Mouse (Mus musculus): Measurements from ENCODE around the gene Pnmal2. TPM values are rescaled to one million over a fixed set of nuclear protein-coding genes. Genes with fewer than 3 reads are reported as not detected.
A peak's percentile ranks its signal among the peaks of the same experiment; 100 is the strongest.

Gene Pnmal2
- polyA plus RNA-seq, 1 experiment from 2014 or later = 5.1 TPM

DNA sequence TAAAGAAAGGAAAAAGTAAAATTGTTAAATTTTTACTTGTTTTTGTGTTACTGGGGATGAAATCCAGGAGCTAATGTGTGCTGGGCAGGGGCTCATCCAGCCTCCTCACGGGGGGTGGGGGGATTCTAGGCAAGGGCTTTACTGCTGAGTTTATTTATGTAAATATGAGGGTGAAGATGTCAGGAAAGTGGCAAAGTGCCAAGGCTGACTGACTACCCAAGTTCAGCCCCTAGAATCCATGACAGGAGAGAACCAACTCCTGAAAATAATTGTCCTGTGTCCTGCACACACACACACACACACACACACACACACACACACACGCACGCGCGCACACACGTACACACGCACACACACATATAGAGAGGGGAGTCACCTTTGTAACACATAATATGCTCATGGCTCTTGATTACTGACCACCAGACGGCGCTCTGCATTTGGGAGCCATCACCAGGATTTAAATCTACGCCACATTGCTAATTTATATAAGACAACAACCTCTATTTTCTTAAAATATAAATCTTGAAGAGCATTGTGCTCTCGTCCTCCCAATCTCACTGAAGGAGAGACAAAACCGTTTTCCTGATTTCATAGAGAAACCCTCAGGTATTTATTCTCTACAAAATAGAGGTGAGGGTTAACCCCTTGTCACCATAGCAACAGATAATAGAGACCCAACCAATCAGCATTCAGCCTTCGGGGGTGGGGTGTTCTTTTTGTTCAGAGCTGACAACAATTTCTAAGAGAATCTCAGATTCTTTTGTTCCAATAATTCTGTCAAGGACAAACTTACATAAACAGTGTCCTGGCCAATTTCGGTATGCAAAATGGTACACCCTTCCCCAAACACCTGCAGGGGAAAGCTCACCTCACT lies 11.5 kb upstream of the Pnmal2 start:
- ATAC-seq (ENCODE audit: low read depth) = peak; percentile 47

DNA sequence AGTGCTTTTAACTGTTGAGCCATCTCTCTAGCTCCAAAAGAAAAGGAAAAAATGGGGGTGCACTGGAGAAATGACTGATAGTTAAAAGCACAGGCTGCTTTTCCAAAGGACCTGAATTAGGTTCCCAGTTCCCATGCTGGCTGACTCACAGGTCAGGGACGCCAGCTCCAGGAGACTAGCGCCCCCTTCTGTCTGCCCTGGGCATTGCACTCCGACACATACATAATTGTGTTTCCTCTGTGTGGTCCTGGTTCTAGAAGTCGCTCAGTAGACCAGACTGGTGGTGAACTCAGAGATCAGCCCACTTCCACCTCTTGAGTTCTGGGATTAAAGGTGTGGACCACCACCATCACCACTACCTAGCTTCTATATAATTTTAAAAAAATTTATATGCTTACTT lies 7.2 kb upstream of the Pnmal2 start:
- H3K4me3 ChIP-seq (ENCODE audit: low read length) = no peak overlapping the region
- no peak for ATAC-seq (ENCODE audit: low read depth)
- H3K9ac ChIP-seq (ENCODE audit: low read length) = no peak overlapping the region
- no peaks in the 10 kb centered on the region for H3K9me3 ChIP-seq (ENCODE audit: control insufficient read depth, low read length)
- H3K4me1 ChIP-seq (replicated peaks; ENCODE audit: control insufficient read depth, insufficient read depth, low read length) = no peaks in the 10 kb centered on the region
- H3K27me3 ChIP-seq (ENCODE audit: control insufficient read depth, insufficient read depth, low read depth, low read length) = no peaks in the 10 kb centered on the region
- WGBS = 50% methylated on average over 4 of the region's 4 CpGs
- no peak overlapping the region for H3K27ac ChIP-seq (ENCODE audit: low read length)
- no peaks in the 10 kb centered on the region for H3K36me3 ChIP-seq (ENCODE audit: control insufficient read depth, insufficient read depth, low read length)
- H3K4me2 ChIP-seq (ENCODE audit: low read depth, low read length) = no peak overlapping the region

More for the DNA sequence above, 11.5 kb upstream of the Pnmal2 start:
- Histone ChIP-seq H3K27ac (ENCODE audit: low read length) (no peak overlapping the region), H3K27me3 (ENCODE audit: control insufficient read depth, insufficient read depth, low read depth, low read length) (no peaks in the 10 kb centered on the region), H3K4me2 (ENCODE audit: low read depth, low read length) (no peak overlapping the region), H3K4me1 (replicated peaks; ENCODE audit: control insufficient read depth, insufficient read depth, low read length) (no peaks in the 10 kb centered on the region), H3K4me3 (ENCODE audit: low read length) (no peak overlapping the region), H3K9ac (ENCODE audit: low read length) (no peak overlapping the region), H3K9me3 (ENCODE audit: control insufficient read depth, low read length) (no peaks in the 10 kb centered on the region), H3K36me3 (ENCODE audit: control insufficient read depth, insufficient read depth, low read length) (no peaks in the 10 kb centered on the region)
- 38% methylated on average over 14 of the region's 14 CpGs for WGBS

DNA sequence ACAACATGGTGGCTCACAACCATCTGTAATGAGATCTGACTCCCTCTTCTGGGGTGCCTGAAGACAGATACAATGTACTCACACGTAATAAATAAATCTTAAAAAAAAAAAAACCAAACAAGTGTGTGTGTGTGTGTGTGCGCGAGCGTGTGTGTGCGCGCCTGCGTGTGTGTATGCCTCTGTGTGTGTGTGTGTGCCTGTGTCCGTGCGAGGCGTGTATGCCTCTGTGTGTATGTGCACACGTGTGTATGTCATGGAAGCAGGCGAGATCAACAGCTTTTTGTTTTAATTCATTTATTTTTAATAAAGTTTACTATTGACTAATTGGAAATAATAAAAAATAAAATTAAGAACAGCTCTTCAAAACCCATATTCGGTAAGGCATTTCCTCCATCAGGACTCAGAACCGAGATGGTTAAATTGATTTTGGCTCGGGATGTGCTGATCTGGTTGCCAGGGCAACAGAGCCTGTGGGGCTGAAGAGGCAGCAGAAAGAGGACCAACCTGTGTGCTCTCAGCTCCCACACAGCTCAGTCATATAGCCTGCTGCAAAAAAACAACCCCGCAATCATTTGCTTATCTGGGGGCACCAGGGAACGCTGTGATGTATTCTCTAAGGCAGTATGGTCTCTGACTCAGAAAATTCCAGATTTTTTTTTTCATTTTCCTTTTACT lies 6.2 kb upstream of the Pnmal2 start:
- H3K36me3 ChIP-seq (ENCODE audit: control insufficient read depth, insufficient read depth, low read length) = no peaks in the 10 kb centered on the region
- H3K4me1 ChIP-seq (replicated peaks; ENCODE audit: control insufficient read depth, insufficient read depth, low read length) = no peaks in the 10 kb centered on the region
- no peak overlapping the region for H3K9ac ChIP-seq (ENCODE audit: low read length)
- H3K9me3 ChIP-seq (ENCODE audit: control insufficient read depth, low read length) = no peaks in the 10 kb centered on the region
- WGBS = 67% methylated on average over 17 of the region's 17 CpGs
- H3K27ac ChIP-seq (ENCODE audit: low read length) = no peak overlapping the region
- ATAC-seq (ENCODE audit: low read depth) = no peak
- no peak overlapping the region for H3K4me3 ChIP-seq (ENCODE audit: low read length)
- H3K4me2 ChIP-seq (ENCODE audit: low read depth, low read length) = no peak overlapping the region
- no peaks in the 10 kb centered on the region for H3K27me3 ChIP-seq (ENCODE audit: control insufficient read depth, insufficient read depth, low read depth, low read length)

DNA sequence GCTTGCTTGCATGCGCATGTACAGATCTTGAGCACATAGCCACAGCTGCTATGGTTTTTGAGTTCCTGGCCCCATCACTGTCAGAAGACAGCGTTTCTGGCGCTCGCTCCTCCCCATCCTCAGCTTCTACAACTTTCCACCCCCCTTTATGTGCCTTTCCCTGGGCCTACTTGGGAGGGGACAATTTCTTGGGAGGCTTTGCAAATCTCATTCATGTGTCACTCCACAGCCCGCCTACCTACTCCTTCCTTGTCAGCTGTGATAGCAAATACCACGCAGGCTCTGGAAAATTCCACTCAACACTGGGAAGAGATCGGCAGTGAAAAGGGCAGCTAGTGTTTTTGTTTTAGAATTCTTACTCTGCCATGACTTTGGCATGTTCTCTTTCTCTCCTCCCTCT lies 4.2 kb upstream of the Pnmal2 start:
- Histone ChIP-seq H3K36me3 (ENCODE audit: control insufficient read depth, insufficient read depth, low read length) (no peaks in the 10 kb centered on the region), H3K9me3 (ENCODE audit: control insufficient read depth, low read length) (no peaks in the 10 kb centered on the region), H3K4me2 (ENCODE audit: low read depth, low read length) (no peak overlapping the region), H3K27me3 (ENCODE audit: control insufficient read depth, insufficient read depth, low read depth, low read length) (peaks cover 5% of the 10 kb centered on the region), H3K9ac (ENCODE audit: low read length) (no peak overlapping the region), H3K27ac (ENCODE audit: low read length) (no peak overlapping the region), H3K4me3 (ENCODE audit: low read length) (no peak overlapping the region), H3K4me1 (replicated peaks; ENCODE audit: control insufficient read depth, insufficient read depth, low read length) (peaks cover 9% of the 10 kb centered on the region)
- 27% methylated on average over 7 of the region's 7 CpGs for WGBS
- ATAC-seq (ENCODE audit: low read depth) = 0 out of 2 replicates have a peak, but pooled peaks have one; percentile 20

DNA sequence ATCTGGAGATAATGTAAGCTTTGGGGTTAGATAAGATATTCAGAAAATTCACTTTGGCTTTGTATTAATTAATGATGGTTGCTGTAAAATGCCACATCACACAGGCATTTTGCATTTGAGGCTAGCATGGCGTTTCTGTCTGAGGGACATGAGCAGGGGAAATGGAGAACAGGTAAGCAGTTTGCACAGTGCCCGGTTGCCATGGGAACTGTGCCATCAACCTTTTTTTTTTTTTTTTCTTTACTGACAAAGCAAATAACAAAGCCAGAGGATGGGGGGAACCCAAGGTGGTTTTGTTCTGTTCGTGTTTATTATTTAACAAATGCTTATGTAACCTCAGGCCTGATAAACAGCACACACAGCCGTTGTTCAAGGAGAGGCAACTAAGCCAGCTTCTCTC lies 1.6 kb upstream of the Pnmal2 start:
- Histone ChIP-seq H3K9me3 (ENCODE audit: control insufficient read depth, low read length) (no peaks in the 10 kb centered on the region), H3K27me3 (ENCODE audit: control insufficient read depth, insufficient read depth, low read depth, low read length) (peaks cover 25% of the 10 kb centered on the region), H3K27ac (ENCODE audit: low read length) (no peak overlapping the region), H3K4me1 (replicated peaks; ENCODE audit: control insufficient read depth, insufficient read depth, low read length) (peaks cover 26% of the 10 kb centered on the region), H3K4me2 (ENCODE audit: low read depth, low read length) (no peak overlapping the region), H3K4me3 (ENCODE audit: low read length) (no peak overlapping the region), H3K9ac (ENCODE audit: low read length) (no peak overlapping the region), H3K36me3 (ENCODE audit: control insufficient read depth, insufficient read depth, low read length) (no peaks in the 10 kb centered on the region)
- no peak for ATAC-seq (ENCODE audit: low read depth)
- WGBS = 38% methylated on average over 4 of the region's 4 CpGs

DNA sequence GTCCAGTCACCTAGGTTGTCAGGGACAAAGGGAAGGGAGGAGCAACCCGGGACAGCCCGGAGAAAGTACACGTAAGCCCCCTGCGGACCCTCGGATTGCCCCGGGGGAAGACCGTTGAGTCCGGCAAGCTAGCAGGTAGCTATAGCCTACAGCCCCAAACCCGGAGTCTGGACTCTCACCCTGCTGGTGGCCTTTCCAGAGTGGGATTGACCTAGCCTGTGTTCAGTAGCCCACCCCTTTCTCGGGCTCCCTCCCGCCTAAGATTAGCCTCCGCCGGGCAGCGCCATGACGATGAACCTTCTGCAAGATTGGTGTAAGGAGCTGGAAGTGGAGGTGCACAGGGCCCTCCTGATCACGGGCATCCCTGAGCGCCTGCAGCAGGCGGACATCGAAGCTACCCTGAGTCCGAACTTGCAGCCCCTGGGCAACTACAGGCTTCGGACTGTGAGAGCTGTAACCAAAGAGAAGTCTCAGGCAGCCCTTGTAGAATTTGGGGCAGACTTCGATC lies 380 bp downstream of the Pnmal2 start:
- H3K4me1 ChIP-seq (replicated peaks; ENCODE audit: control insufficient read depth, insufficient read depth, low read length) = peaks cover 37% of the 10 kb centered on the region
- peak overlapping the region; percentile 76 for H3K9ac ChIP-seq (ENCODE audit: low read length)
- peak overlapping the region; percentile 89 for H3K4me2 ChIP-seq (ENCODE audit: low read depth, low read length)
- peaks cover 25% of the 10 kb centered on the region for H3K27me3 ChIP-seq (ENCODE audit: control insufficient read depth, insufficient read depth, low read depth, low read length)
- H3K27ac ChIP-seq (ENCODE audit: low read length) = no peak overlapping the region
- peak; percentile 4; the same call in 1 of the 2 replicates for ATAC-seq (ENCODE audit: low read depth)
- no peaks in the 10 kb centered on the region for H3K9me3 ChIP-seq (ENCODE audit: control insufficient read depth, low read length)
- peak overlapping the region; percentile 65 for H3K4me3 ChIP-seq (ENCODE audit: low read length)
- 2% methylated on average over 22 of the region's 22 CpGs for WGBS
- H3K36me3 ChIP-seq (ENCODE audit: control insufficient read depth, insufficient read depth, low read length) = no peaks in the 10 kb centered on the region

DNA sequence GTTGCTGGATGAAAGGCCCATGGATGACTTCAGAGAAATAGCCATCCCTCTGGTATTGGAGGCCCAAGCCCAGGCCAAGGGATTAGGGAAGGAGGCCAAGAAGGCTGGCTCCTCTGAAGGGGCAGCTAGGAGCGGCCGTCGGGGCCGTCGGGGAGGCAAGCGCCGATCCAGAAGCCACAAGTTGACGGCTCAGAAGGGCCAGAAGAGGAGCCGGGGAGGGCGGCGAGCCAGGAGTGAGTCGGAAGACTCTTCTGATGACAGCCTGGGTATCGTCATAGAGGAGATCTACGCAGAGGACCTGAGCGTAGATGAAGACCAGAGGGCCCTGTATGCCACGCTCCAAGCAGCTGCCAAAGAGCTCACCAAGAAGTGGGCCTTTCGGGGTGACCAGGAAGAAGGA lies 937 bp downstream of the Pnmal2 start:
- Histone ChIP-seq H3K4me3 (ENCODE audit: low read length) (peak overlapping the region; percentile 65), H3K4me2 (ENCODE audit: low read depth, low read length) (peak overlapping the region; percentile 89), H3K4me1 (replicated peaks; ENCODE audit: control insufficient read depth, insufficient read depth, low read length) (peaks cover 39% of the 10 kb centered on the region), H3K9me3 (ENCODE audit: control insufficient read depth, low read length) (no peaks in the 10 kb centered on the region), H3K36me3 (ENCODE audit: control insufficient read depth, insufficient read depth, low read length) (no peaks in the 10 kb centered on the region), H3K27me3 (ENCODE audit: control insufficient read depth, insufficient read depth, low read depth, low read length) (peaks cover 25% of the 10 kb centered on the region), H3K9ac (ENCODE audit: low read length) (no peak overlapping the region; the same call in 1 of the 2 replicates), H3K27ac (ENCODE audit: low read length) (no peak overlapping the region)
- no peak for ATAC-seq (ENCODE audit: low read depth)
- 17% methylated on average over 17 of the region's 17 CpGs for WGBS

DNA sequence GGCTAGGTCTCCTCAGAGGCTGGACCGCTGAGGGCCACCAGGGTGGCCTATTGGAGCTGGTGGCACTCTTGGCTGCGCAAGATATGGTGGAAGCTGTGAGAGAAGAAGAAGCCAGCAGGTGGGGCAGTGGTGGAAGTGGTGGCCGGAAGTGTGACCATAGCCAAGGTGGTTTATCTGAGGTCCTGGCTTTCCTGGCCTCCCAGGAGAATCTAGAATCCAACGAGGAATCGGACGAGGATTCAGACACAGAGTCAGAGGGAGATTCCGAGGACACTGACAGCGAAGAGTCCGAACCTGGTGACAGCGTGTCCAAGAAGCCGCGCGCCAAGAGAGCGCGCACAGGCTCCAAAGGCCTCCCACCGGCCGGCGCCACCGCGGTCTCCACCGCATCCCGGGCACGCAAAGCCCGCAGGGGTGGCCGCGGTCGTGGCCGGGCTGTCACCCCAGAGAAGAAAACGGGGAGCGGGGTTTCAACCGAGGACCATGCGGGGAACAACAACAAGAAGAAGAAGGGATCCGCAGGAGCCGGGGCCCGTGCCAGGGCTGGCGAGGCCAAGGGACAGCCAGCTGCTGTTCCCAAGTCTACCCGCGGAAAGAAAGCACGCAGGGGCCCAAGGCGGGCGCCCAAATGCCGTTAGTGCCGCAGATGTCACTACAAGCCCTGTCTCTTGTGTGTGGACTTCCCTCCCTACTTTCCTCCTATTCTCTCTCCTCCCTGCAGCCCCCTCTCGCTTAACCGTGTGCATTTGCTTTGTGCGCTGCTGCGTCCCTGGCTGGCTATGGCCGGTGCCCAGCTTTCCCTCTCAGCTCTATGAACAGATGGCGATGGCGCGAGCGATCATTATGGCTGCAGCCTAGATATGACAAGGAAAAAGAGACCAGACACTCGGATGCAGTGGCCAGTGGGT lies 2.2 kb downstream of the Pnmal2 start:
- peak overlapping the region; percentile 41 for H3K4me3 ChIP-seq (ENCODE audit: low read length)
- peaks cover 25% of the 10 kb centered on the region for H3K27me3 ChIP-seq (ENCODE audit: control insufficient read depth, insufficient read depth, low read depth, low read length)
- no peaks in the 10 kb centered on the region for H3K9me3 ChIP-seq (ENCODE audit: control insufficient read depth, low read length)
- 5% methylated on average over 53 of the region's 53 CpGs for WGBS
- ATAC-seq (ENCODE audit: low read depth) = no peak
- no peak overlapping the region for H3K27ac ChIP-seq (ENCODE audit: low read length)
- peaks cover 42% of the 10 kb centered on the region for H3K4me1 ChIP-seq (replicated peaks; ENCODE audit: control insufficient read depth, insufficient read depth, low read length)
- H3K36me3 ChIP-seq (ENCODE audit: control insufficient read depth, insufficient read depth, low read length) = no peaks in the 10 kb centered on the region
- H3K4me2 ChIP-seq (ENCODE audit: low read depth, low read length) = peak overlapping the region; percentile 60
- H3K9ac ChIP-seq (ENCODE audit: low read length) = peak overlapping the region; percentile 52

Measured in lung, embryonic 16.5 days (tissue).